Mouse (Mus musculus) limb, embryonic 13.5 days (tissue): ENCODE measurements around the gene Wwp2. TPM values are rescaled to one million over a fixed set of nuclear protein-coding genes. Genes with fewer than 3 reads are reported as not detected.

Experiments
- ATAC-seq: fragments of 200-750 bp; cut with Nextera tagmentation; 2 replicates; pipeline ENCODE4 v1.8.0; 2017; ENCODE audit warnings: low read depth, moderate number of reproducible peaks, moderate TSS enrichment; ENCODE audit not compliant: low FRiP score
- H3K27ac ChIP-seq: fragments of 300-500 bp; sonication (generic); 2 replicates; pipeline ENCODE4 v1.5.1; 2015; ENCODE audit warnings: inconsistent platforms, mild to moderate bottlenecking, moderate library complexity
- H3K27me3 ChIP-seq: fragments of 300-500 bp; sonication (generic); 2 replicates; pipeline ENCODE4 v1.6.1; 2015; ENCODE audit warnings: mild to moderate bottlenecking, inconsistent platforms
- H3K36me3 ChIP-seq: fragments of 300-500 bp; sonication (generic); 2 replicates; pipeline ENCODE4 v1.6.1; 2015; ENCODE audit warnings: inconsistent platforms, mild to moderate bottlenecking, moderate library complexity
- H3K4me1 ChIP-seq: fragments of 300-500 bp; sonication (generic); 2 replicates; pipeline ENCODE4 v1.6.1; 2015; ENCODE audit warnings: inconsistent platforms
- H3K4me2 ChIP-seq: fragments of 300-500 bp; sonication (generic); replicated peaks from 2 replicates; pipeline ENCODE4 v1.6.1; 2015; ENCODE audit warnings: inconsistent platforms, mild to moderate bottlenecking, moderate library complexity
- H3K4me3 ChIP-seq: fragments of 300-500 bp; sonication (generic); 2 replicates; pipeline ENCODE4 v1.5.1; 2015; ENCODE audit warnings: moderate library complexity, mild to moderate bottlenecking, inconsistent platforms
- H3K9ac ChIP-seq: fragments of 300-500 bp; sonication (generic); 2 replicates; pipeline ENCODE4 v1.6.1; 2015; ENCODE audit warnings: mild to moderate bottlenecking, inconsistent platforms
- H3K9me3 ChIP-seq: fragments of 300-500 bp; sonication (generic); 2 replicates; pipeline ENCODE4 v1.6.1; 2016; ENCODE audit warnings: inconsistent platforms
- WGBS: fragments of 180-500 bp; shearing (Covaris S2); methylation state at CpG from one replicate; pipeline ENCODE4 v1.1.7; 2015; 5-methylcytosine and 5-hydroxymethylcytosine counted together
- polyA plus RNA-seq: library from polyadenylated mRNA; unstranded; fragments of >200 nt; fragmentation: Nextera tagmentation; extraction: Ambion mirVana; gene quantifications from 2 replicates; pipeline ENCODE4 v1.2.1, GENCODE M21; 2015

Gene Wwp2
- polyA plus RNA-seq, 1 experiment from 2014 or later: 329 TPM

DNA sequence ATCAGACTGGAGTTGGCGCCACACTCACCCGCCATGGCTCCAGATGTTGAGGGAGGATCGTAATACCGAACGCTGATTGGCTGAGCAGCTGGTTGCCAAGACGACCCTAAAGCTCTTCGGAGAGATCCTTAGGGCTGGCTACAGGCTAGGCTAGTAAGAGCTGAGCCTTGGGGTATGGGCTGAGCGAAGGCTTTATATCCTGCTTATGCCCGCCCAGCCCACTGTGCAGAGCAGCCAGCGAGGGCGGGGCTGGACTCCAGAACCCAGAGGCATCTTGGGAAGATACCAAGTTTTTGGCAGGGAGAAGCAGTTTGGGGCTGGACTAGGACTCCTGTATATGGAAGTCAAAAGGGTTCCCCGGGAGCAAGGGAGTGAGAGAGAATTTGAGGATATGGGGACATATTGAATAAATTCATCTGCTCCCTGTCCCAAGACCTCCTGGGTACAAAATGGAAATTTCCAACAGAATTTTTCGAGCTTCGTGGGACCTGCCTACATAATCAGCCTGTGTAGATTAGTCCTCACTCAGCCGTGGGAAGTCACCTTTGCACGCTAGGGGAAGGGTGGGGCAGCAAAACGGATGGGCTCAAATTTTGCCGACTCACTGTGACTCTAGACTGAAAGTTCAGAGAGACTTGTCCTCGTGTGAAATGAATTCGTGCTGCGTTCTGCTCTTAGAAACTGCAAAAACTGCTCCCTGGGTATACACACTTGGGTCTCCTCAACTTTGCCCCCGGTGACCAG, 33.0 kb upstream of the Wwp2 start, which contains the start of gene Nqo1:
TSS of gene Nqo1 (minus strand) at position 169 of the 744 bp plus-strand sequence.
- Histone ChIP-seq H3K4me1 (peaks cover 33% of the 10 kb centered on the region), H3K9ac (peak within 1 kb of the TSS; percentile 55), H3K4me2 (peak within 1 kb of the TSS; percentile 70), H3K27ac (peak within 1 kb of the TSS; percentile 85), H3K9me3 (no peaks in the 10 kb centered on the region), H3K36me3 (peaks cover 1% of the 10 kb centered on the region; the same call in 1 of the 2 replicates), H3K4me3 (peak within 1 kb of the TSS; percentile 42), H3K27me3 (no peaks in the 10 kb centered on the region)
- peak; percentile 98 for ATAC-seq
- 10% methylated on average over 22 of the region's 22 CpGs for WGBS

DNA sequence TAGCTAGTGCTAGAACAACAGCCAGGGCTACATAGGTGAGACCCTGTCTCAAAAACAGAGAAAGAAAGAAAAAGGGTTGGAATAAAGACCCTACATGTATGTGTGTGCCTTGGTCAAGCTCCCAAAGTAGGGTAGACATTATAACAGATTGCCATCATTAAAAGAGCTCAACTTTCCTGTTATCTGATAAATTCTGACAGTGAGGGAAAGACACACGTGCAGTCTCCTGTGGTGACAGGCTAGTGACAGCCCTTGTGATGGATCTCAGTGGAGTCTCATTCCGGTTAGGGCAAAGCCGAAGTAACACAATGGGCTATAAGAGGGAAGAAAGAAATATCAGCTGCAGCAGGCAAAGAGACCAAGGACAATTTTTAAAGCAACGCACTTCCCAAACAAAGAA, 32.1 kb upstream of the Wwp2 start:
- Histone ChIP-seq H3K9me3 (no peaks in the 10 kb centered on the region), H3K36me3 (peaks cover 7% of the 10 kb centered on the region), H3K27me3 (no peaks in the 10 kb centered on the region), H3K9ac (no peak overlapping the region), H3K4me3 (no peak overlapping the region), H3K4me1 (peaks cover 29% of the 10 kb centered on the region), H3K27ac (no peak overlapping the region; the same call in 1 of the 2 replicates), H3K4me2 (no peak overlapping the region; the same call in 1 of the 2 replicates)
- ATAC-seq: no peak
- 75% methylated on average over 4 of the region's 4 CpGs for WGBS

DNA sequence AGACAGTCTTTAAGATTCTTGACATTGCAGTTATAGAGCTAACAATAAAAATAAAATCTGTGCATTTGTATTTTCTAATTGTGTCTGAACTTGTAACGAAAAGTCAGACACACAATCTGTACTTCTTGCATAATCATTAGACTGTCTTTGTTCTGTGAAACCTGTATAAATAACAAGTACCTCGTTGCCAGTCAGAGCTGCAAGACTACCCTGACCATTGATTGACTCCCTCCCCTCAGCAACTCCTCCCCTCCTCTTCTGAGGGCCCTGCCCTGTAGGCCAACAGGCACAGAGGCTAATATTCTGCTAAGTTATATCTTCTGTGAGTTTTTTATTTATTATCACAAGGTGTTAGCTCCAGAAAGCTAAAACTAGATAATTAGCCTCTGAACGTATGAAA, 30.2 kb upstream of the Wwp2 start:
- H3K9me3 ChIP-seq: no peaks in the 10 kb centered on the region
- 60% methylated on average over 3 of the region's 3 CpGs for WGBS
- no peak overlapping the region for H3K9ac ChIP-seq
- no peak for ATAC-seq
- H3K27ac ChIP-seq: no peak overlapping the region
- H3K4me2 ChIP-seq: no peak overlapping the region
- H3K27me3 ChIP-seq: no peaks in the 10 kb centered on the region
- no peak overlapping the region for H3K4me3 ChIP-seq
- peaks cover 25% of the 10 kb centered on the region for H3K36me3 ChIP-seq
- peaks cover 22% of the 10 kb centered on the region for H3K4me1 ChIP-seq

DNA sequence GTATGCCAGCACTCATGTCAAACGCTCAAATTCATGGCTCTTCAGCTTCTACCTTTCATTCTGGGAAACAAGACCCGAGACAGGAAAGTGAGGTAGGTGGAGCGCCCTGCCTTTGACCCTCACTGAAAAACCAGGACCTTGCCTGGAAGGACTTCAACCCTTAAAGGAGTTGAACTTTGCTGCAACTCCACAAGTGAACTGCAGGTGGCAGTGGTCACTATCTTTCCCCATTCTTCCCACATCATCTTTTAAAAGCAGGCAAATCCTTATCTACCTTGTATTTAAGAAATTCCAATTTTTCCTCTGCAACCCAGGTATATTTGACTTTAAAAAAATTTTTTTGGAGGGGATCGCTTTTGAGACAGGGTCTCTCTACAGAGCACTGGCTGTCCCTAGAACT, 24.8 kb upstream of the Wwp2 start:
- WGBS: 67% methylated on average over 4 of the region's 4 CpGs
- no peak for ATAC-seq
- no peak overlapping the region for H3K27ac ChIP-seq

DNA sequence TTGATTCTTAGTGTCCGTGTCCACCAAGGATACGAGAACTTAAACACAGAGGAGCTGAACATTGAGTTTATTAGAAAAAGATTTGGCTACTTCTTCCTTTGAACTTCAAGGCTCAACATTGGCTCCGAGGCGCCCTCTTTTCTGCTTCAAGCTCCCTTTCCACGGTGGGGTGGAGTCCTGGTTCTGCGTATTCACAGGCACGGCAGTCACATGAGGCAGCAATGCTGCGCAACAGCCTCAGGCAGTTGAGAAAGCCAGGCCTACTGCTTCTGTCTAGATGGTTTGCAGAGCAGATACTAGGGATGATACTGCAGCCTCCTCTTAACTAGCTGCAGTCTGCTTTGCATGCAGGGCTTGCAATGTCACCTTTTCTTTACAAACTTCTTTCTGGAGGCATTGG, 23.6 kb upstream of the Wwp2 start:
- Histone ChIP-seq H3K27me3 (no peaks in the 10 kb centered on the region), H3K9ac (no peak overlapping the region), H3K36me3 (peaks cover 89% of the 10 kb centered on the region), H3K27ac (no peak overlapping the region), H3K4me1 (no peaks in the 10 kb centered on the region), H3K4me2 (no peak overlapping the region), H3K4me3 (no peak overlapping the region), H3K9me3 (no peaks in the 10 kb centered on the region)
- 89% methylated on average over 8 of the region's 8 CpGs for WGBS
- ATAC-seq: no peak

More for the DNA sequence above, 24.8 kb upstream of the Wwp2 start:
- H3K36me3 ChIP-seq: peaks cover 79% of the 10 kb centered on the region
- H3K4me2 ChIP-seq: no peak overlapping the region
- no peak overlapping the region for H3K4me3 ChIP-seq
- no peaks in the 10 kb centered on the region for H3K4me1 ChIP-seq
- no peak overlapping the region for H3K9ac ChIP-seq
- no peaks in the 10 kb centered on the region for H3K27me3 ChIP-seq
- no peaks in the 10 kb centered on the region for H3K9me3 ChIP-seq

DNA sequence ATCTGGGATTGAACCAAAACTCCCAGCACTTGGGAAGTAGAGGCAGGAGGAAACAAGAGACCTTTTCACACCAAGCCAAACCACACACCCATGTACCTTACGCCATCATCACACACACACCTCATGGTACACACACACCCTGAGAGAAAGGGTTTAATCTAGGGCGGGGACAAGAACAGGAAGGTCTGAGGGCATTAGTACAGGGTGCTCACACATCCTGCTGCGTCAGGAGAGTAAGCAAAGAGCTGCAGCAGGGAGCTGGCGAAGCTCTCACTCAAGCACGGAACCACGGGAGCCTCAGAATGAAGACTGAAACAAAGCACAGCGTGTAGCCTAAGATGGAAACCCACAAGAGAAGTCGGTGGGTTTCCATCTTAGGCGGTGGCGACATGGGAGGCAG, 22.3 kb upstream of the Wwp2 start:
- 95% methylated on average over 10 of the region's 10 CpGs for WGBS
- ATAC-seq: no peak
- Histone ChIP-seq H3K4me1 (no peaks in the 10 kb centered on the region), H3K27ac (no peak overlapping the region), H3K27me3 (no peaks in the 10 kb centered on the region), H3K9me3 (no peaks in the 10 kb centered on the region), H3K4me2 (no peak overlapping the region), H3K36me3 (peaks cover 97% of the 10 kb centered on the region), H3K4me3 (no peak overlapping the region), H3K9ac (no peak overlapping the region)

DNA sequence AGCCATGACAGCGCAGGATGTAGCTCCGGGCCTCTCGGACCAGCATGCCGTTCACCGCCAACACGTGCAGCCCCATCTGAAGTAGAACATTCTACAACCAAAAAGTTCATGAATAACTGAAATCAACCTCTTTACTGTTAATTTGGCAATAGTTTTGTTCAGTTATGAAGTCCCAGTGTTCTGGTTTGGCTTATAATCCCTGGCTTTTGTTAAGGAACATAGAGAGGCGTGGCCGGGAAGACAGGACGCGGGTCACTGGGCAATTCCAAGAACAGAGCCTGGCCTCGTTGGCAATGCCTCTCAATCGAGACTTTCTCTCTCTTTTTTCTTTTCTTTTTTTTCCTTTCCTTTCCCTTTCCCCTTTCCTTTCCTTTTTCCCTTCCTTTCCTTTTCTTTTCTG, 19.2 kb upstream of the Wwp2 start:
- H3K4me2 ChIP-seq: no peak overlapping the region
- no peaks in the 10 kb centered on the region for H3K4me1 ChIP-seq
- H3K36me3 ChIP-seq: peaks cover 98% of the 10 kb centered on the region
- no peaks in the 10 kb centered on the region for H3K27me3 ChIP-seq
- H3K4me3 ChIP-seq: no peak overlapping the region
- H3K9me3 ChIP-seq: no peaks in the 10 kb centered on the region
- no peak overlapping the region for H3K27ac ChIP-seq
- no peak overlapping the region for H3K9ac ChIP-seq
- no peak for ATAC-seq
- 93% methylated on average over 12 of the region's 12 CpGs for WGBS

DNA sequence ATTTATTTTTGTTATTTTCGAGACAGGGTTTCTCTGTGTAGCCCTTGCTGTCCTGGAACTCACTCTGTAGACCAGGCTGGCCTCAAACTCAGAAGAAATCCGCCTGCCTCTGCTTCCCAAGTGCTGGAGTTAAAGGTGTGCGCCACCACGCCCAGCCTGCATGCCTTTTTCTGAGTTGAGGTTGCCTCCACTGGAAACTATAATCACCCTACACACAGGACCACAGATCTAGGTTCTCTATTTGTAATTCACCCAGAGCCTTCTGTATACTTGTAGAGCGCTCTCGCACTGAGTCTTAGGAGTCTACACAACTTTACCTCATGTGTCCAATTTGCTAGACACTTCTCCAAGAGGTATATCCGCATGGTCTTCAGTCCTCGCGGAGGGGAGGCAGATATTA, 12.0 kb upstream of the Wwp2 start:
- 33% methylated on average over 9 of the region's 9 CpGs for WGBS
- ATAC-seq: no peak

DNA sequence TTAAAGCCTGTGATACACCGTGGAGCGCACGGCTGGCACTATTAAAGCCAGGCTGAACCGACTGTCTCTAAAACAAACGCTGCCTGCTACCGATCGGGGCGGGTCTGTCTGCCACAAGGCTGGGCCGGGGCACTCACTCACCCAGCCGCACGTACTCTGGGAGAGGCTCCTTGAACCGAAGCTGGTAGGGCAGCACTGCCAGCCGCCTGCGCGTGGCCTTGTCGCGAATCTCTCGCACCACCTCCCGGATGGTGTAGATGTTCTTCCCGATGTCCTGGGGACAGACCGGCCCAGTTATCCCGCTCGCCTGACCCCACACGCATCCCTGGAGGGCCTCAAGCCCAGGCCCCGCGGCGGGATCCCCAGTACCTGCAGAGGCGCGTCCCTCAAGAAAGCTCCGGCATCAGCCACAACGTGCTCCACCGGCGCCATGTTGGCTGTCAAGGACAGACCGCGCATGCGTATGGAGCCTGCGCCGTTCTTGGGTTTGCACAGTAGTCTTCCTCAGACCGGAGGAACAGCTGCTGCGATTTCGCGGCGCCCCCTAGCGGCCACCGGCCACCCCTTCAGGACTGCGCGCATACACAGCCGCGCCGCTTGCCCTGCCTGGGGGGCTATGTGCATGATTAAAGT, 11.5 kb upstream of the Wwp2 start, which contains the start of gene Nob1:
TSS of gene Nob1 (minus strand) at position 455 of the 633 bp plus-strand sequence.
- Histone ChIP-seq H3K4me1 (peaks cover 14% of the 10 kb centered on the region), H3K4me3 (peak within 1 kb of the TSS; percentile 78), H3K27me3 (no peaks in the 10 kb centered on the region), H3K9me3 (no peaks in the 10 kb centered on the region), H3K27ac (peak within 1 kb of the TSS; percentile 17; the same call in 1 of the 2 replicates), H3K4me2 (peak within 1 kb of the TSS; percentile 87), H3K9ac (peak within 1 kb of the TSS; percentile 85), H3K36me3 (peaks cover 36% of the 10 kb centered on the region)
- under 1% methylated on average over 50 of the region's 50 CpGs for WGBS
- peak; percentile 99 for ATAC-seq

More for the DNA sequence above, 12.0 kb upstream of the Wwp2 start:
- Histone ChIP-seq H3K27me3 (no peaks in the 10 kb centered on the region), H3K36me3 (peaks cover 42% of the 10 kb centered on the region), H3K9me3 (no peaks in the 10 kb centered on the region), H3K4me1 (peaks cover 14% of the 10 kb centered on the region), H3K4me3 (peak overlapping the region; percentile 78), H3K9ac (peak overlapping the region; percentile 85), H3K4me2 (peak overlapping the region; percentile 87), H3K27ac (peak overlapping the region; percentile 17; the same call in 1 of the 2 replicates)

DNA sequence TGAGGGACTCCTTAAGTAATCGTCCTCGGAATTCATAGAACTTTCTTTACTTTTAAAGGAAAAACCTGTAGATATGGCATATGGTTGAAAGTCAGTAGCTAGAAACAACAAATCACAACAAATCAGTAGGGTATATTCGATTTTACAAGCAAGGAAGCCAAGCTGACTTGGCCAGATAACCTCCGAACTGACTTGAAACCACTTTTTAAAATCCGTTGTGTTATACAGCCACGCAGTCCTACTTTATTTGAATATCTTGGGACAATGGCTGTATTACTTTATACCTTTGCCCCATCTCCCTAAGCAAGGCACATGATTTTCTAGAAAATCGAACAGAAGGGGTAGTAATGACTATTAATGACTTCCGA, 11.0 kb upstream of the Wwp2 start:
- 45% methylated on average over 8 of the region's 8 CpGs for WGBS
- Histone ChIP-seq H3K4me2 (0 out of 2 replicates have a peak overlapping the region, but pooled peaks have one; percentile 87), H3K9ac (no peak overlapping the region), H3K4me1 (peaks cover 14% of the 10 kb centered on the region), H3K9me3 (no peaks in the 10 kb centered on the region), H3K27me3 (no peaks in the 10 kb centered on the region), H3K4me3 (0 out of 2 replicates have a peak overlapping the region, but pooled peaks have one; percentile 78), H3K36me3 (peaks cover 31% of the 10 kb centered on the region), H3K27ac (no peak overlapping the region)
- no peak for ATAC-seq

DNA sequence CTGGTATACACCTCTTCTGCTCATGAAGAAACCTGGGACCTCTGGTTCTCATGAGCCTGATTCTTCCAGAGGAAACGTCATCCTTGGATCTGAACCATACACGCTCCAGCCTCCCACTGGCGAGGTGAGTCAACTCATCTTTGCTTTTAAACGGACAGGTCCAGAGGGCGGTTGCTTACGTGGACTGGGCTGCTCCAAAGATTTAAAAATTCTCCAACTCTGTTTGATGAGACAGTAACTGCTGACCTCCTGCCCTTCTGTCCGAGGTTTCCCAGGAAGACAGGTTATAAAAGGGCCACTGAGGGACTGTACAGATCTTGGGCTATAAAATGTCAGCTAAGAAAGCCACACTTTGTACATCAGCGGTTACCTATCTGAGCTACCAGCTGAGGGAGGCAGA, 5.3 kb upstream of the Wwp2 start:
- Histone ChIP-seq H3K27ac (no peak overlapping the region), H3K9me3 (no peaks in the 10 kb centered on the region), H3K4me3 (no peak overlapping the region), H3K4me2 (no peak overlapping the region), H3K27me3 (no peaks in the 10 kb centered on the region), H3K36me3 (no peaks in the 10 kb centered on the region), H3K4me1 (peaks cover 5% of the 10 kb centered on the region), H3K9ac (no peak overlapping the region)
- no peak for ATAC-seq
- 78% methylated on average over 8 of the region's 8 CpGs for WGBS

DNA sequence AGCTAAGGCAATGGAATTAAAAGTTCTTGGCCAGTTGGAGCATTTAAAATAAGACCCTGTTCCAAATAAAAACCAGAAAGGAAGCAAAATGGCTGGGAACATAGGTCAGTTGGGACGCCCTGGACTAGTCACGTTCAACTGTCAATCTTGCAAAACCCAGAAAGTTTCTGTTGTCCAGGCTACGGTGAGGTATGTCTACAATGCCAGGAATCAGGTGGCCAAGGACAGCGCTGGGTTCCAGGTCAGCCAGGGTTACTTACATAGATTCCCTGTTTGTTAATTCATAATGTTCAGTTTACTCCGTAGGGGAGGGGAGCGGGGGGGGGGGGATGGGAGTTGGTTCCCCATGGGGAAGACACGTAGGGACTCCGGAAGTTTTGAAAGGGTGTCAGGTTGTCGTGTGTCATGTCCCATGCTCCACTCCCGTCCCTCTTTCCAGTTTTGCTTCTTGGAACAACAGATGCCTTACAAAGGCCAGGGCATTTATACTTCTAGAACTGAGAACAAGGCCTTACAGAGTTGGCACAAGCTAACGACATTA, 674 bp upstream of the Wwp2 start:
- Histone ChIP-seq H3K27me3 (no peaks in the 10 kb centered on the region), H3K36me3 (no peaks in the 10 kb centered on the region), H3K4me1 (peaks cover 19% of the 10 kb centered on the region), H3K4me3 (peak overlapping the region; percentile 81), H3K27ac (no peak overlapping the region), H3K9ac (peak overlapping the region; percentile 88), H3K9me3 (no peaks in the 10 kb centered on the region), H3K4me2 (peak overlapping the region; percentile 74)
- WGBS: 35% methylated on average over 11 of the region's 11 CpGs
- ATAC-seq: peak; percentile 21; the same call in 1 of the 2 replicates
